Mouse (Mus musculus): ENCODE results near the gene Zfp709.
"Not testable (repeated sequence)": the region's sequence is repeated elsewhere in the genome, so short reads cannot be mapped to it uniquely, and the experiment has no call there.

Zfp709 gene

DNA sequence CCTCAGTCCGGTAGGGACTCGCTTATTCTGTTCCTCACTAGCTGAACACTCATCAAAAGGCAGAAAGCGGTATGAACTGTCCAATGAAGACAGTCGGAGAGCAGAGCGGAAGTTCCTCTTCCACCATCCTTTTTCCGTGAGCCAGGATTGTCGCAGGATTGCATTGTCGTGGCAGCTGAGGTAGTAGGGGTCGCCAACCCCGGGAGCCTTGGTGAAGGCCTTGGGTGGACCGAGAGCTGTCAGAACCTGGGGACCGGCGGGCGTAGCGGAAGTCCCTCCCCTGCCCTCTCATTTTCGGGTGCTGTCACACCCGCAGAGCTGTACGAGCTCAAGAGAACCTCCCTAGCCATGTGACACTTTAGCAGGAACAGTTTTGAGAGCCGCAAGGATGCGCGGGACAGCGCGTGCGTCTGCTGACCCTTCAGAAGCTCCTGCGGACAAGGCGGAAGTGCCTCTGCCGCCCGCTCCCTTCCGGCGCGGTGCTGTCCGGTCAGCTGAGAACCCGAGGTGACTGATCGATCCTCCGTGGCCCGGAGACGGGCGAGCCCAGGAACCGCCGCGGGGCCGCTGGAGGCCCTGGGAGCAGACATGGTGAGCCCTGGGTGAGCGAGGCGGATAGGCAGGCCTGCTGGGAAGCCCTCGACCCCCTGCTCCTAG is at the start of gene Zfp709:
TSS of gene Zfp709 (plus strand) at position 402 of the 657 bp plus-strand sequence.
- peak; percentile 58 to 65 for DNase-seq (ENCODE audit: low spot score in 2 of 2)

GRCm38 (mm10) chr8:71838207-71838606 is 43.6 kb upstream of the Zfp709 start:
- not testable (repeated sequence) for DNase-seq (ENCODE audit: low spot score in 2 of 2)

DNA sequence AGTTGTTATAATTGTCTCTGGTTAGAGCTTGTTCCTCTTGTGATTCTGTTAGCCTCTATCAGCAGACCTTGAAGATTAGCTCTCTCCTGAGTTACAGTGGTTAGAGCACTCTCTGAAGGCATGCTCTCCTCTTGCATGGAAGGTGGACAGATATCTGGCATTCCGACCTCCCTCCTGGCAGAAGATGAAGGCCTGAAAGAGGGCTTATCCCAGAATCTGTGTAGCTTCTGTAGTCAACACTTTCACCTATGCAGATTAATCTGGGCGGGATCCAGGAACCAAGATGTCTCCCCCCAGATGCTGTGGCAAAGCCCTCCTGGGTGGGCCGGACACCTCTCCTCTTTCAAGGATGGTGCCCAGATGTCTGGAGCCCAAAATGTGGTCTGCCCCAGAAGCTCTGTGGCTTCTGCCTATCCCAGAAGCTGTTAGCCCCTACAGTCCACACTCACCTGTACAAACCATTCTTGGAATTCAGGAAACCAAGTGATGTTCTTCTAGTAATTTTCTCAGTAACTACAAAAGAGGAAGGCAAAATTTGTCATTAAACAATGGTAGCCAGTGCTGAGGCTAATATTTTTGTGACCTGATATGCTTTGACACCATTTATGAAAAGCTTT is 40.5 kb upstream of the Zfp709 start:
- not testable (repeated sequence) for DNase-seq (ENCODE audit: low spot score in 2 of 2)

DNA sequence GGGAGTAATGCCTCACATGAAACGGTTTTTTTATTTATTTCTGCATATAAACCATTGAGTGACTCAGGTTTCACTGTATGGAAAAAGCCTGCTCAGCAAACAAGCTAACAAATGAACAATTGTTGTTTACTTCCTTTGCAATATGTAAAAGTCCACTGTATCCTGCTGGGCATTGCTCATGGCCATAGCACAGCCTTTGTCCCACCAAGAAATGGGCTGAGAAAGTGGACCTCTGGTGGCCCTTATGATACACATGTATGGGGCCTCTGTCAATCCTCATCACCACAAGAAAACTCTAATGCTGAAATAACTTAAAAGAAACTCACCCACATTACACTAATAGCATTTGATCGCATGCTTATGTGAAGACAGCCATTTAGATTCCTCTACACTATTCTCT is 39.3 kb upstream of the Zfp709 start:
- not testable (repeated sequence) for DNase-seq (ENCODE audit: low spot score in 2 of 2)

DNA sequence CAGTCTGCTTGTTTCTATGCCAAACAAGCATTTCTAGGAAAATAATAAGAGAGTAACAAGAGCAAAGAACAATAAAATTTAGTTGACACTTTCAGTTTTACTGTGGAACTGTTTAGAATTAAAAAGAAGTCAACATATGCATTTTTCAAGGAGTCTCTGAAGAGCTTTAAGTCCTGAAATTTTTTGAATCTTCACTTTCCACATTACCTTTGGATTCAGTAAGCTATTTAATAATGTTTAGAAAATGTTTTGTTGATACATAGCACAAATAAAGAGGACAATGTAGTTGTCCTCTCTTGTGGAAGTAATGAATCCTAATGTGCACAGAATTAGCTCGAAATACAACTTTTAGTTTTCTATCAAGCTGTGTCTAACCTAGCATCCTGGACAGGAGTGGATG is 37.4 kb upstream of the Zfp709 start:
- not testable (repeated sequence) for DNase-seq (ENCODE audit: low spot score in 2 of 2)

DNA sequence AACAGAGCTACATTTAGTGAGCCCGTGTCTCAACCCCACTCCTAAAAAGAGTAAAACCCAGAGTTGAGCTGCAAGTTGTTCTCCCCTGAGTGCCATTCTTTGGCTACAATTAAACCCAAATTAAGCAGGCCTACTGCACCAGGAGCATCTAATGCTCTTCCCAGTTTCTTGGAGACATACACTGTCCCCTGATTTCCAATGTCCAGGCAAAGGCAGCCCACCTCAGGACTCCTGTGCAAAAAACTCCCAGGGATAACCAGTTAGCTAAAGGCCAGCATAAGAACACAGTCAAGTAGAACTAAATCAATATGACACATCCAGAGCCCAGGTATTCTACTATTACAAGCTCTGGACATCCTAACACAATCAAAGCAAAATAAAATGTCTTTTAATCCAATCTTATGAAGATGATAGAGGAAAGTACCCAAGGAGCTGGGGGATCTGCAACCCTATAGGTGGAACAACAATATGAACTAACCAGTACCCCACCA is 35.8 kb upstream of the Zfp709 start:
- DNase-seq (ENCODE audit: low spot score in 2 of 2), result not testable (repeated sequence)

DNA sequence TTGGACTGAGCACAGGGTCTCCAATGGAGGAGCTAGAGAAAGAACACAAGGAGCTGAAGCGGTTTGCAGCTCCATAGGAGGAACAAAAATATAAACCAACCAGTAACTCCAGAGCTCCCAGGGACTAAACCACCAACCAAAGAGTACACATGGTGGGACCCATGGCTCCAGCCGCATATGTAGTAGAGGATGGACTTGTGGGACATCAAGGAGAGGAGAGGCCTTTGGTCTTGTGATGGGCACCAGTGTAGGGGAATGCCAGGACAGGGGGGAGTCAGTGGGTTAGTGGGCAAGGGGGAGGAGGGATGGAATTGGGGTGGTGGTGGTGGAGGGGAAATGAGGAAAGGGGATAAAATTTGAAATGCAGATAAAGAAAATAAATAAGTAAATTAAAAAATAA is 35.1 kb upstream of the Zfp709 start:
- not testable (repeated sequence) for DNase-seq (ENCODE audit: low spot score in 2 of 2)

GRCm38 (mm10) chr8:71851014-71851413 is 30.8 kb upstream of the Zfp709 start:
- DNase-seq (ENCODE audit: low spot score in 2 of 2), result not testable (repeated sequence)

GRCm38 (mm10) chr8:71853360-71853759 is 28.5 kb upstream of the Zfp709 start:
- DNase-seq (ENCODE audit: low spot score in 2 of 2), result not testable (repeated sequence)

DNA sequence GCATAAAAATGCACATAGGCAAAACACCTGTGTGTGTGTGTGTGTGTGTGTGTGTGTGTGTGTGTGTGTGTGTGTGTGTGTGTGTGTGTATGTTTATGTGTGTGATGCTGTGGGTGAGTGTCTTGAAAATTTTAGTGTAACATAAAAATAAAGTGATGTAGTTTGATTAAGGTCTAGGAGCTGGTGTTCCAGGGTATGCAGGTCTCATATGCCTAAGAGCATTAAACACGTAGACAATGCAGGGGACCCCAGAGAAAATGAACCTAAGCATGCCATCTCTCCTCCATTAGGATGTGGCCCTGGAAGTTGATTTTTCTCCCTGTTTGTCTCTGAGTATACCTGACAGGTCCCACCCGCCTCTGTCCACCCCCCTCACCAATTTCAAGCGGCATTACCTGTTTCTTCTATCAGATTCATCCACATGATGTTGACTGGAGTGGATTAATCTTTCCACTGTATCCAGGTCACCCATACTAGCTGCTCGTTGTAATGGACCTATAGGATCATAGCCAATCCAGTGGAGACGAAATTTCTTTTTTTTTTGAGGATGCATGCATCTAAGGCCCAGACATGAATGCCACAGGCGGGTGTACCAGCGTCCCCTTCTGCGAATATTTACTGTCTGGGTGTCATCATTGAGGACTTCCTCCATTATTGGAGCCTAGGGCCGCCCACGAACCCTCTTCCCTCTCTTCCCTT is 25.0 kb upstream of the Zfp709 start:
- DNase-seq (ENCODE audit: low spot score in 2 of 2), result not testable (repeated sequence)

- DNase-seq (ENCODE audit: low spot score in 2 of 2), result not testable (repeated sequence)
Measured at GRCm38 (mm10) chr8:71857364-71857763, 24.5 kb upstream of the Zfp709 start.

GRCm38 (mm10) chr8:71861551-71861950 is 20.3 kb upstream of the Zfp709 start:
- not testable (repeated sequence) for DNase-seq (ENCODE audit: low spot score in 2 of 2)

DNA sequence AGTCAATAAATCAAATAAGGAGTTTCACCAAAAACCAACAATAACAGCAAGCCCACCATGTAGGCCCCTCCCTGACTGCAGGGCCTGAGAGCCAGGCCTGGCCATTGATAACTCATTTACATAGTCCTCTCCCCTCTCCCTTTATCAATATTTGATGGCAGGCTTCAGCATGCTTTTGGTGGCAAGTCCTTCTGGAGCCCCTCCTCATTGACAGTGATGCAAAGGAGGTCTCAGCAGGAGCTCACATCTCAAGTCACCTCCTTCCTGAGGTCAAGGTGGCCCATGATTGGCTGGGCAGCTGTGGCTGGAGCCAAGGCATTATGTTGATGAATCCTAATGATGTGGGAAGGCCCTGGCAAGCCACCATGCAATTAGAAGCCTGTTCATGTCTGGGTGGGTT is 19.8 kb upstream of the Zfp709 start:
- DNase-seq (ENCODE audit: low spot score in 2 of 2), result not testable (repeated sequence)

GRCm38 (mm10) chr8:71900666-71901065 is 18.8 kb downstream of the Zfp709 start:
- DNase-seq (ENCODE audit: low spot score in 2 of 2), result not testable (repeated sequence)

GRCm38 (mm10) chr8:71903084-71903483 is 21.3 kb downstream of the Zfp709 start:
- not testable (repeated sequence) for DNase-seq (ENCODE audit: low spot score in 2 of 2)

DNA sequence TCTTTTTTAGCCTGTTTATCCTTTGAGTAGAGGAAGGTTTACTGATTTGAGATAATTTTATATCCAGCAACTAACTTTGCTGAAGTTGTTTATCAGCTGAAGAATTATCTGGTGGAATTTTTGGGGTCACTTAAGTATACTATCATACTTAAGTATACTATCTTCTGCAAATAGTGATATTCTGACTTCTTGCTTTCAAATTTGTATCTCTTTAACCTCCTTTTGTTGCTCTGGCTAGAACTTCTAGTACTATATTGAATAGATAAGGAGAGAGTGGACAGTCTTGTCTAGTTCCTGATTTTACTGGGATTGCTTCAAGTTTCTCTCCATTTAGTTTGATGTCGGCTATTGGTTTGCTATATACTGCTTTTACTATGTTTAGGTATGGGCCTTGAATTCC is 25.0 kb downstream of the Zfp709 start:
- no peak for DNase-seq (ENCODE audit: low spot score in 2 of 2)

DNA sequence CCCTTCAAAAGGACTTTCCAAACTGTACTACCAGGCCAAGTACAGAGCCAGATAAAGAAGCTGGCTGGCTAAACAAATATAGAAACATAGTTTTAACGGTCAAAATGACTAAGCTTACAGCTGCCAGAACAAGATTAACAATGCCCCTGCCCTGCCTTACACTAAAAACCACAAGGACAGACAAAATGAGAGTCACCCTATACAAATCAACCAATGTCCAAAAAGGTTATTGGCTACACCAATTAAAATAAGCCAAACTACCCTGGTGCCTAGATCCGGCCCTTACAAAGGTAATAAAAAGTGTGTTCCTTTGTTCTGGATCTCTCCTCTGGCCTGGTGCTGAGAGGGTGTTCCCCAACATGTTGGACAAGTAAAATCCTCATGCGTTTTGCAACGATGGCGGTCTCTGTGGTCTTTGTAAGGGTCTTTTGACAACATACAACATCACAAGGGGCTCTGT is 26.0 kb downstream of the Zfp709 start:
- DNase-seq (ENCODE audit: low spot score in 2 of 2), result no peak

DNA sequence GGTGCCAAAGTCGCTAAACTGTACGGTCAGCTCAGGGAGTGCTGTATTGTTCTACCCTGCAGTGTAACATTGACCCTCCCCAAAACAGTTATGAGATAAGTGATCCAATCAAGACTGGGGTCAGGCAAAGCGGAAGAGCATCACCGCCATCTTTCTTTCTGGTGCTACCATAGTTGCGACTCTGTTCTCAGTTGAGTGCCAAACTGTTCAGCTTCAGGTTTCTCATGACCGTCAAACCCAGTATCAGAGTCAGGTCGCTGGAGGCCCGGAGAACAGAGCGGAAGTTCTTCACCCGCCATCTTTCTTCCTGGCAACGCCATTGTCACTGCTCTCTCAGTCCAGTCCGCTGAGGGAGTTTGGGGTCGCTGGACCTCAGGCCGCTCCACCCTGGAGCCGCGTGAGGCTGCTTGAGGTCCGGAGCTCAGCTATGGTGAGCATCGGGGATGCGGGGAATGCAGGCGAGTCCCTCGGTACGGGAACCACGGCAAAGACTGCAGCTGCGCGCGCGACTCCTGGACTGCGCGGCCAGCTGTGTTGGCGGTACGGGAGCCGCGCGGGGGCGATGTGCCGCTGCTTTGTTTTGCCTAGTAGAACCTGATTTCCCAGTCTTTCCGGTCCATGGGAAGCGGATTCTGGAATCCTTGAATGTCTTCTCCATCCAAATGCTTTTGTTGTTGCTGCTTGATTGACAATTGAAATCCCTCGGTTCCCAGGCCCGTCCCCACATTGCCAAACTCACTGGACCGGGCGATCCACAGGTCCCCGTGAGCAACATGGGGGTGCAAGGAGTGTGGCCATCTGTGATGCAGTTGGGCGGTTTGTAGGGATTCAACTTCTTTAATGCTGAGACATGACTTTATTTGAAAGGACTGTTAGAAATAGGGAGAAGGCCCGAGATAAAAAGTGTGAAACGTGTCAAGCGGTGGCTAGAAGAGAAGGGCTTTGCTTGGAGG is 26.8 kb downstream of the Zfp709 start, which contains the start of the genes Zfp882 and Zfp617:
TSS of gene Zfp882 (plus strand) at position 300 of the 953 bp plus-strand sequence.
TSS of gene Zfp617 (plus strand) at position 327 of the 953 bp plus-strand sequence.
- DNase-seq (ENCODE audit: low spot score in 2 of 2), result peak; percentile 83 to 84

DNA sequence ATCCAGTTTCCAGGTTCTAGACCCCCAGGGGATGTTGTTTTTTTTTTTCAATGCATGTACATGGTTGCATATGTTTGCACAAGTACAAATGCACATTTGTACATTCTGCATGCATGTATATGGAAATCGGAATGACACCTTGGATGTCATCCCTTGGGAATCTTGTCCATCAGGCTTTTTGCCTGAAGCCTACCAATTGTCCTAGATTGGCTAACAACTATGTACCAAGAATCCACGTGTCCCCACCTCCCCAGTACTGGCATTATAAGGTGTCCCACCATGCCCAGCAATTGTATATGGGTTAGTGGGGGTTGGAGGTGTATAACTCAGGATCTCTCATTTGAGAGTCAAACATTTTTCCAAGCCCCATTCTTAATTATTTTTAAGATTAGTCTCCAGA is 30.5 kb downstream of the Zfp709 start:
- no peak for DNase-seq (ENCODE audit: low spot score in 2 of 2)

GRCm38 (mm10) chr8:71922567-71923401 is 41.0 kb downstream of the Zfp709 start:
- DNase-seq (ENCODE audit: low spot score in 2 of 2), result peak; percentile 91 to 93
